Mouse (Mus musculus) neutrophil, adult 59 days (primary cell): Measurements from ENCODE around the gene Cyb5r4. TPM values are rescaled to one million over a fixed set of nuclear protein-coding genes. Genes with fewer than 3 reads are reported as not detected.

Experiments
- total RNA-seq, 2 experiments: library from RNA; stranded (reverse); gene quantifications; 1 replicate in 1 of 2; 2 replicates in 1 of 2; pipeline ENCODE4 v1.2.4; 2023

The Cyb5r4 gene
- total RNA-seq, result 100 to 1,000 TPM; 126 to 137 TPM

DNA sequence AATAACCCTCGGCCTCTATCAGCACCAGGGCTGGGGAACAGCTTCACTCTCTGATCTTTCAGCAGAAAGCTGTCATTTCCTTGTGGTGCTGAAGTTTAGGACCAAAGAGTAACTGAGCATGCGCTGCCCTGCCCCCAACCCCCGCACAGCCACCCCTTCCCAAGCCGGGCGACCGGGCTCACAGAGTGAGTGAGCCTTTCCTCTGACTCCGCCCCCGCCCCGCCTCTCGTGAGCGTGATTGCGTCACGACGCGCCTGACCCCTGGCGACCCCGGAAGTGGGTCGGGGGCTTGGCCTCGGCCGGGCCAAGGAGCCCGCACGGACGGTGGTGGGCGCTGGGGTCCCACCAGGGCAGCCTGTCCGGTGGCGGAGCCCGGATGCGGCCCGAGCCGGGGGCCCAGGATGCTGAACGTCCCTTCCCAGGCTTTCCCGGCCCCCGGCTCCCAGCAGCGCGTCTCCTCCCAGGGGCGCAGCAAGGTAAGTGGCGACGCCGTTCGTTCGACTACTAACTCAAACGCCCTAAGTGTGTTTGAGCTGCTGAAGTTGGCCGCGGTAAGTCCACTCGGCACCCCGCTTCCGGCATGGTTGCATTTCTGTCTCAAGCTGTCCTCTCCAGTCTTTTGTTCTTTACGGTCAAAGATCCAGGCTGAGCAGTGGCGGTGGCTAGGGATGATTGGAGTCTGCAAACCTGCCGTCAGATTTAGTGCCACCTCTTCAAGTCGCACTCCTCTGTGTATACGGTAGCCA lies at the start of gene Cyb5r4:
Cyb5r4 (plus strand) TSS at position 237 of the 746 bp plus-strand sequence.

DNA sequence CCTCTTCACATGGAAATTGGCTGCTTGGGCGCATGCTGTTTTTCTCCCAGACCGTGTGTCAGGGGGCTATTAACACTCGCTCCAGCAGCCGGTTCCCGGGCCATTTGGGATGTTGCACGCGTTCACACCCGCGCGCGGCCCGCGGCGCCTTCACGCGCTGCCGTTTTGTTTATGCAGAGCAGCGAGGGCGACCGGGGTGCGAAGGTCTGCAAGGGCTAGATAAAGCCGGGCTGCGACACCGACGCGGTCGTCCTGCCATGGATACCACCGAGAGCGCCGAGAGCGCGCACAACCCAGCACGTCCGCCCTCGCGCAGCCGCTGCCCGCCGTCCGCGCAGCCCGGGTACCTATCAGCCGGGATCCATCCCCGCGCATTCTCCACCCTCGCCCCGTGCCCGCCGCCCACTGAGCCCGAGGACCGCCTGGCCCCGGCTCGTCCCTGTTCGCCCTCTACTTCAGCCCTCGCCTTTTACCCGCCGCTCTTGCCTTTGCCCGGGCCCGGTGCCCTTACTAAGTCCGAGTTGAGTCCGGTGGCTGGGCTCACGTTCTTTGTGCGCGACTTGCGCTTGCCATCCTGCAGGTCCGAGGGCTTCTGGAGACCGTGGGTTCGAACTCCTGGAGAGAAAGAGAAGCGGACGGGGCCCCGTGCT lies 6.4 kb upstream of the Cyb5r4 start, which contains the start of gene Ripply2:
Ripply2 (plus strand) TSS at position 250 of the 650 bp plus-strand sequence.

Other genes with a start within 250 kb of the Cyb5r4 start
- not detected for gene Snap91, start 141.4 kb upstream of the Cyb5r4 start, total RNA-seq
- not detected for gene Ripply2, start 6.5 kb upstream of the Cyb5r4 start, total RNA-seq
- under 1 TPM in 1 of 2 experiments, not detected in 1; 0.18 TPM for gene Mrap2, start 122.3 kb downstream of the Cyb5r4 start, total RNA-seq
- 1 to 10 TPM; 3.2 to 5.3 TPM for gene Cep162, start 233.5 kb downstream of the Cyb5r4 start, total RNA-seq